Mouse (Mus musculus) olfactory bulb, adult 2 months (tissue): ENCODE results near the gene Abl1.

Experiments
- CTCF ChIP-seq: fragments of 200-500 bp; IDR thresholded peaks from 2 replicates; pipeline ENCODE4 v1.5.1; 2012; ENCODE audit warnings: low read depth, mild to moderate bottlenecking, low read length, moderate library complexity; ENCODE audit not compliant: insufficient read depth
- POLR2A ChIP-seq: fragments of 200-500 bp; IDR thresholded peaks from 2 replicates; pipeline ENCODE4 v1.6.1; 2012; ENCODE audit warnings: mild to moderate bottlenecking, low read depth, low read length, moderate library complexity; ENCODE audit not compliant: insufficient read depth

GRCm38 (mm10) chr2:31656374-31656773 lies 31.8 kb upstream of the Abl1 start:
- no peak for TF ChIP-seq CTCF
- no peak for TF ChIP-seq POLR2A
